Mouse (Mus musculus): ENCODE measurements at regions not wholly inside any gene's neighbourhood (a gene's known extent, or its start where the extent isn't known, plus 50 kb on each side); places are given as distances from the start of the nearest gene placed in this dataset.

GRCm38 (mm10) chr1:190340715-190341114 is 170.2 kb upstream of the Prox1 start:
- Histone ChIP-seq H3K27ac (replicated peaks; ENCODE audit: low read depth, low read length) (no peak overlapping the region), H3K4me2 (ENCODE audit: low read length) (no peak overlapping the region), H3K27me3 (ENCODE audit: control insufficient read depth, insufficient read depth, low read length) (no peaks in the 10 kb centered on the region), H3K9me3 (ENCODE audit: control insufficient read depth, low read length) (no peaks in the 10 kb centered on the region), H3K36me3 (ENCODE audit: control insufficient read depth, insufficient read depth, low read length) (no peaks in the 10 kb centered on the region), H3K4me1 (ENCODE audit: control insufficient read depth, insufficient read depth, low read length) (no peaks in the 10 kb centered on the region), H3K4me3 (replicated peaks; ENCODE audit: low read depth, low read length) (no peak overlapping the region), H3K9ac (replicated peaks; ENCODE audit: low read length) (no peak overlapping the region)
- DNase-seq, result no peak
- ATAC-seq (ENCODE audit: low FRiP score, low TSS enrichment), result no peak
- 90% methylated on average over 8 of the region's 8 CpGs for WGBS

GRCm38 (mm10) chr1:190334471-190334870 is 164.0 kb upstream of the Prox1 start:
- no peak for DNase-seq
- Histone ChIP-seq H3K27ac (replicated peaks; ENCODE audit: low read depth, low read length) (no peak overlapping the region), H3K9me3 (ENCODE audit: control insufficient read depth, low read length) (no peaks in the 10 kb centered on the region), H3K4me1 (ENCODE audit: control insufficient read depth, insufficient read depth, low read length) (no peaks in the 10 kb centered on the region), H3K4me2 (ENCODE audit: low read length) (no peak overlapping the region), H3K27me3 (ENCODE audit: control insufficient read depth, insufficient read depth, low read length) (no peaks in the 10 kb centered on the region), H3K9ac (replicated peaks; ENCODE audit: low read length) (no peak overlapping the region), H3K4me3 (replicated peaks; ENCODE audit: low read depth, low read length) (no peak overlapping the region), H3K36me3 (ENCODE audit: control insufficient read depth, insufficient read depth, low read length) (no peaks in the 10 kb centered on the region)
- 41% methylated on average over 2 of the region's 2 CpGs for WGBS
- ATAC-seq (ENCODE audit: low FRiP score, low TSS enrichment), result no peak

GRCm38 (mm10) chr1:190334053-190334452 is 163.5 kb upstream of the Prox1 start:
- DNase-seq (peak; percentile 72), ATAC-seq (ENCODE audit: low FRiP score, low TSS enrichment) (peak; percentile 40; the same call in 1 of the 2 replicates)
- WGBS, result 34% methylated on average over 8 of the region's 8 CpGs
- Histone ChIP-seq H3K9ac (replicated peaks; ENCODE audit: low read length) (no peak overlapping the region), H3K4me1 (ENCODE audit: control insufficient read depth, insufficient read depth, low read length) (no peaks in the 10 kb centered on the region), H3K4me2 (ENCODE audit: low read length) (no peak overlapping the region), H3K4me3 (replicated peaks; ENCODE audit: low read depth, low read length) (no peak overlapping the region), H3K9me3 (ENCODE audit: control insufficient read depth, low read length) (no peaks in the 10 kb centered on the region), H3K36me3 (ENCODE audit: control insufficient read depth, insufficient read depth, low read length) (no peaks in the 10 kb centered on the region), H3K27ac (replicated peaks; ENCODE audit: low read depth, low read length) (no peak overlapping the region), H3K27me3 (ENCODE audit: control insufficient read depth, insufficient read depth, low read length) (no peaks in the 10 kb centered on the region)

- H3K9me3 ChIP-seq (ENCODE audit: control insufficient read depth, low read length), result no peaks in the 10 kb centered on the region
- H3K4me1 ChIP-seq (ENCODE audit: control insufficient read depth, insufficient read depth, low read length), result no peaks in the 10 kb centered on the region
- ATAC-seq (ENCODE audit: low FRiP score, low TSS enrichment) (no peak), DNase-seq (no peak)
- H3K27me3 ChIP-seq (ENCODE audit: control insufficient read depth, insufficient read depth, low read length), result no peaks in the 10 kb centered on the region
- H3K27ac ChIP-seq (replicated peaks; ENCODE audit: low read depth, low read length), result no peak overlapping the region
- no peak overlapping the region for H3K9ac ChIP-seq (replicated peaks; ENCODE audit: low read length)
- 84% methylated on average over 3 of the region's 3 CpGs for WGBS
- no peak overlapping the region for H3K4me3 ChIP-seq (replicated peaks; ENCODE audit: low read depth, low read length)
- H3K4me2 ChIP-seq (ENCODE audit: low read length), result no peak overlapping the region
- H3K36me3 ChIP-seq (ENCODE audit: control insufficient read depth, insufficient read depth, low read length), result no peaks in the 10 kb centered on the region
These were observed 161.5 kb upstream of the Prox1 start for GRCm38 (mm10) chr1:190332001-190332400.

GRCm38 (mm10) chr1:190324562-190324961 is 154.0 kb upstream of the Prox1 start:
- 90% methylated on average over 6 of the region's 6 CpGs for WGBS

GRCm38 (mm10) chr1:190323671-190324070 is 153.2 kb upstream of the Prox1 start:
- Histone ChIP-seq H3K9me3 (ENCODE audit: control insufficient read depth, low read length) (no peaks in the 10 kb centered on the region), H3K4me3 (replicated peaks; ENCODE audit: low read depth, low read length) (no peak overlapping the region), H3K36me3 (ENCODE audit: control insufficient read depth, insufficient read depth, low read length) (no peaks in the 10 kb centered on the region), H3K4me1 (ENCODE audit: control insufficient read depth, insufficient read depth, low read length) (no peaks in the 10 kb centered on the region), H3K4me2 (ENCODE audit: low read length) (no peak overlapping the region), H3K9ac (replicated peaks; ENCODE audit: low read length) (no peak overlapping the region), H3K27me3 (ENCODE audit: control insufficient read depth, insufficient read depth, low read length) (no peaks in the 10 kb centered on the region), H3K27ac (replicated peaks; ENCODE audit: low read depth, low read length) (no peak overlapping the region)
- ATAC-seq (ENCODE audit: low FRiP score, low TSS enrichment) (no peak), DNase-seq (no peak)
- WGBS, result 82% methylated on average over 9 of the region's 9 CpGs

More at GRCm38 (mm10) chr1:190324562-190324961, 154.0 kb upstream of the Prox1 start:
- Histone ChIP-seq H3K27me3 (ENCODE audit: control insufficient read depth, insufficient read depth, low read length) (no peaks in the 10 kb centered on the region), H3K4me3 (replicated peaks; ENCODE audit: low read depth, low read length) (no peak overlapping the region), H3K4me1 (ENCODE audit: control insufficient read depth, insufficient read depth, low read length) (no peaks in the 10 kb centered on the region), H3K9ac (replicated peaks; ENCODE audit: low read length) (no peak overlapping the region), H3K4me2 (ENCODE audit: low read length) (no peak overlapping the region), H3K9me3 (ENCODE audit: control insufficient read depth, low read length) (no peaks in the 10 kb centered on the region), H3K27ac (replicated peaks; ENCODE audit: low read depth, low read length) (no peak overlapping the region), H3K36me3 (ENCODE audit: control insufficient read depth, insufficient read depth, low read length) (no peaks in the 10 kb centered on the region)
- ATAC-seq (ENCODE audit: low FRiP score, low TSS enrichment) (no peak), DNase-seq (no peak)

GRCm38 (mm10) chr1:190316175-190316574 is 145.7 kb upstream of the Prox1 start:
- H3K27ac ChIP-seq (replicated peaks; ENCODE audit: low read depth, low read length), result no peak overlapping the region
- no peak for DNase-seq
- H3K9ac ChIP-seq (replicated peaks; ENCODE audit: low read length), result no peak overlapping the region
- H3K4me1 ChIP-seq (ENCODE audit: control insufficient read depth, insufficient read depth, low read length), result no peaks in the 10 kb centered on the region
- no peaks in the 10 kb centered on the region for H3K9me3 ChIP-seq (ENCODE audit: control insufficient read depth, low read length)
- no peaks in the 10 kb centered on the region for H3K36me3 ChIP-seq (ENCODE audit: control insufficient read depth, insufficient read depth, low read length)
- 81% methylated on average over 5 of the region's 5 CpGs for WGBS
- H3K4me3 ChIP-seq (replicated peaks; ENCODE audit: low read depth, low read length), result no peak overlapping the region
- H3K27me3 ChIP-seq (ENCODE audit: control insufficient read depth, insufficient read depth, low read length), result no peaks in the 10 kb centered on the region
- H3K4me2 ChIP-seq (ENCODE audit: low read length), result no peak overlapping the region
- no peak for ATAC-seq (ENCODE audit: low FRiP score, low TSS enrichment)

- 83% methylated on average over 6 of the region's 6 CpGs for WGBS
- H3K9me3 ChIP-seq (ENCODE audit: control insufficient read depth, low read length), result no peaks in the 10 kb centered on the region
- H3K27ac ChIP-seq (replicated peaks; ENCODE audit: low read depth, low read length), result no peak overlapping the region
- H3K4me3 ChIP-seq (replicated peaks; ENCODE audit: low read depth, low read length), result no peak overlapping the region
- ATAC-seq (ENCODE audit: low FRiP score, low TSS enrichment) (no peak), DNase-seq (no peak)
- no peak overlapping the region for H3K4me2 ChIP-seq (ENCODE audit: low read length)
- H3K4me1 ChIP-seq (ENCODE audit: control insufficient read depth, insufficient read depth, low read length), result no peaks in the 10 kb centered on the region
- no peaks in the 10 kb centered on the region for H3K27me3 ChIP-seq (ENCODE audit: control insufficient read depth, insufficient read depth, low read length)
- H3K9ac ChIP-seq (replicated peaks; ENCODE audit: low read length), result no peak overlapping the region
- no peaks in the 10 kb centered on the region for H3K36me3 ChIP-seq (ENCODE audit: control insufficient read depth, insufficient read depth, low read length)
These were observed 139.3 kb upstream of the Prox1 start for GRCm38 (mm10) chr1:190309831-190310230.

GRCm38 (mm10) chr1:190307751-190308150 is 137.2 kb upstream of the Prox1 start:
- Histone ChIP-seq H3K27ac (replicated peaks; ENCODE audit: low read depth, low read length) (no peak overlapping the region), H3K9ac (replicated peaks; ENCODE audit: low read length) (no peak overlapping the region), H3K4me1 (ENCODE audit: control insufficient read depth, insufficient read depth, low read length) (no peaks in the 10 kb centered on the region), H3K27me3 (ENCODE audit: control insufficient read depth, insufficient read depth, low read length) (no peaks in the 10 kb centered on the region), H3K4me2 (ENCODE audit: low read length) (no peak overlapping the region), H3K9me3 (ENCODE audit: control insufficient read depth, low read length) (no peaks in the 10 kb centered on the region), H3K36me3 (ENCODE audit: control insufficient read depth, insufficient read depth, low read length) (no peaks in the 10 kb centered on the region), H3K4me3 (replicated peaks; ENCODE audit: low read depth, low read length) (no peak overlapping the region)
- WGBS, result 92% methylated on average over 3 of the region's 3 CpGs
- DNase-seq, result no peak
- ATAC-seq (ENCODE audit: low FRiP score, low TSS enrichment), result no peak
